15 mouse cellular contexts compared by ENCODE assay signal in the genomic region with DNA sequence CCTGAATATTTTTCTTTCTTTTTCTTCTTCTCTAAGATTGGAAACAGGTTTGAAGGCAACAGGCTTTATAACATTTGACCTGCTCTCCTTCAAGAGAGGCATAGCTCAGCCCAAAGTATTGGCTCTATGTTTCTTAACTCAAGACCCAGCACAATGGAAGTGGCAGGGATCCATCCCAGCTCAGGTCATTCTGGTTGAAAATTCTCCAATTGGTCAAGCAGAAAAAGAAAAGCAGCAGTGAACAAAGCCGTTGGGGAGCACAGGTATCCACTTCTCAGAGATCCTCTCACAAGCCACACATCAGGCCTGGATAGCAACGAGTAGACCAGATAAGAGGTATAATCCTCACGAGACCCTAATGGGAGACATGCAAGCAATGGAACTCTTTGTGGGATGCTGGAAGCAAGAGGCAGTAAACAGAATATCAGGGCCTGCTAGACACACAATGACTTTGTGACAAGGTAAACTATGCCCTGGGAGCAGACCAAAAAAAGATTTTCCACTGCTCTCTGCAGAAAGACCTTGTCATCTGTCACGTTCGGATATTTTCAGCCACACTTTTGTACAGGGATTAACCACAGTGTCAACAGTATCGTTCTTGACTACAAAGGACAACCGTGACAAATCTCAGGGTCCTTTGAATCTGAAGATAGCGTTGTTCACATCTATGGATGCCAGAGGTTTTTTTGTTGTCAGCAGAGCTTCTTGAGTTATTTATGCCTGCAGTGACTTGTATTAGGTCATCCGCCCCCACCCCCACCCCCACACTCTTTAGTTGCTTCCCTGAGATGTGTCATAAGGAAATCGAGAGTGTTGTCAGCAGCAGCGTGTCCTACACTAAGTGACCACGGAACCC. TPM values are rescaled to one million over a fixed set of nuclear protein-coding genes. Genes with fewer than 3 reads are reported as not detected.
DNase-seq lines count a peak whose midpoint lies in the region; ATAC-seq lines count a peak whose summit lies in the region.
"Had no signal": no experiment of that assay in that cellular context is flagged by ENCODE, and none has a peak within 500 bp of the region (broad histone marks: within the 10 kb centered on the region; RNA-seq: fewer than 3 reads in every experiment).

No protein-coding gene starts in this region.

- DNase-seq in kidney, adult 11 months: peak; percentile 27
- DNase-seq in kidney, postnatal 4 days: no peak
- peak; percentile 42 for DNase-seq in CD4-positive helper T cell, adult 2 months (ENCODE audit: low read depth, low spot score)
- DNase-seq in heart, adult 9 months (ENCODE audit: low spot score in 2 of 2): peak; percentile 25 to 38
- peak; percentile 14 for DNase-seq in induced T-regulatory cell, adult 2 months (ENCODE audit: low read depth)
- DNase-seq in left cerebral cortex, adult 18-20 months (ENCODE audit: low spot score in 2 of 2): no peak
- DNase-seq in lung, postnatal 10 days: no peak
- DNase-seq: adrenal gland, adult 2 months; gastrocnemius, postnatal 36 days; liver, embryonic 13.5 days; lung, postnatal 14 days; thymus, postnatal 25 days had no signal

- ATAC-seq in inflammation-experienced regulatory T-cells, adult 6 months: no peak
- ATAC-seq: CD4-positive, CD25-positive, alpha-beta regulatory T cell, adult 4 months; Patski had no signal

RNA-seq across cellular contexts. Expression of a gene that starts 54.7 kb away (rescaled TPM):
- polyA plus RNA-seq in inflammation-experienced regulatory T-cells, adult 6 months (2017; shearing (Covaris generic)): not detected
- 10 to 100 TPM; 33.4 to 47.5 TPM for total RNA-seq in left cerebral cortex, adult 18-20 months (2021)
- total RNA-seq: gastrocnemius, postnatal 36 days had no signal
- polyA plus RNA-seq: adrenal gland, adult 2 months; CD4-positive, CD25-positive, alpha-beta regulatory T cell, adult 4 months; Patski had no signal

Comparison
In these comparisons a context has a peak if more than half of its experiments do, and no peak if none do; other contexts are left out.
1. DNase-seq: peak in kidney, adult 11 months (single experiment), CD4-positive helper T cell, adult 2 months (single experiment), heart, adult 9 months (2 of 2) and induced T-regulatory cell, adult 2 months (single experiment); none in kidney, postnatal 4 days (0 of 2), left cerebral cortex, adult 18-20 months (0 of 2) and lung, postnatal 10 days (single experiment).